Mouse (Mus musculus) urinary bladder, adult 2 months (tissue): ENCODE results near the gene Shld1. TPM values are rescaled to one million over a fixed set of nuclear protein-coding genes. Genes with fewer than 3 reads are reported as not detected.

Experiments used
- DNase-seq: peaks from one replicate; pipeline ENCODE4 v3.0.0; 2022; ENCODE audit warnings: low spot score
- polyA plus RNA-seq: library from polyadenylated mRNA; depleted of rRNA; stranded (reverse); fragments of >200 nt; gene quantifications from 2 replicates; pipeline ENCODE4 v1.2.3, GENCODE M21; 2012

Shld1 gene
- polyA plus RNA-seq, 1 experiment = 14.4 TPM

GRCm38 (mm10) chr2:132691731-132692130, 5.0 kb downstream of the Shld1 start:
- DNase-seq = no peak

- no peak for DNase-seq
Observed at GRCm38 (mm10) chr2:132692320-132692719, 5.6 kb downstream of the Shld1 start.

GRCm38 (mm10) chr2:132693980-132694379, 7.2 kb downstream of the Shld1 start:
- no peak for DNase-seq

- DNase-seq = no peak
Observed at GRCm38 (mm10) chr2:132695358-132696093, 8.8 kb downstream of the Shld1 start.

- no peak for DNase-seq
Observed at GRCm38 (mm10) chr2:132696519-132696918, 9.8 kb downstream of the Shld1 start.

GRCm38 (mm10) chr2:132697256-132697655, 10.5 kb downstream of the Shld1 start:
- DNase-seq = no peak

- DNase-seq = no peak
Observed at GRCm38 (mm10) chr2:132697695-132698094, 11.0 kb downstream of the Shld1 start.

GRCm38 (mm10) chr2:132698420-132698819, 11.7 kb downstream of the Shld1 start:
- DNase-seq = no peak

GRCm38 (mm10) chr2:132700921-132701320, 14.2 kb downstream of the Shld1 start:
- no peak for DNase-seq

- DNase-seq = peak; percentile 35
Observed at GRCm38 (mm10) chr2:132701451-132701886, 14.7 kb downstream of the Shld1 start.

- no peak for DNase-seq
Observed at GRCm38 (mm10) chr2:132705251-132705992, 18.7 kb downstream of the Shld1 start.

- no peak for DNase-seq
Observed at GRCm38 (mm10) chr2:132706309-132706708, 19.6 kb downstream of the Shld1 start.

- DNase-seq = no peak
Observed at GRCm38 (mm10) chr2:132710488-132710887, 23.8 kb downstream of the Shld1 start.

GRCm38 (mm10) chr2:132712061-132712460, 25.3 kb downstream of the Shld1 start:
- DNase-seq = no peak

- no peak for DNase-seq
Observed at GRCm38 (mm10) chr2:132714522-132714921, 27.8 kb downstream of the Shld1 start.

GRCm38 (mm10) chr2:132714946-132715345, 28.2 kb downstream of the Shld1 start:
- no peak for DNase-seq

- no peak for DNase-seq
Observed at GRCm38 (mm10) chr2:132715421-132716070, 28.8 kb downstream of the Shld1 start.

- DNase-seq = peak; percentile 26
Observed at GRCm38 (mm10) chr2:132716154-132716553, 29.4 kb downstream of the Shld1 start.

GRCm38 (mm10) chr2:132716901-132717536, 30.3 kb downstream of the Shld1 start:
- DNase-seq = no peak

- DNase-seq = no peak
Observed at GRCm38 (mm10) chr2:132717537-132717912, 30.8 kb downstream of the Shld1 start.

- no peak for DNase-seq
Observed at GRCm38 (mm10) chr2:132720921-132721566, 34.3 kb downstream of the Shld1 start.

- DNase-seq = no peak
Observed at GRCm38 (mm10) chr2:132721844-132722243, 35.1 kb downstream of the Shld1 start.
